Mouse (Mus musculus): ENCODE data around the gene Evl.

DNA sequence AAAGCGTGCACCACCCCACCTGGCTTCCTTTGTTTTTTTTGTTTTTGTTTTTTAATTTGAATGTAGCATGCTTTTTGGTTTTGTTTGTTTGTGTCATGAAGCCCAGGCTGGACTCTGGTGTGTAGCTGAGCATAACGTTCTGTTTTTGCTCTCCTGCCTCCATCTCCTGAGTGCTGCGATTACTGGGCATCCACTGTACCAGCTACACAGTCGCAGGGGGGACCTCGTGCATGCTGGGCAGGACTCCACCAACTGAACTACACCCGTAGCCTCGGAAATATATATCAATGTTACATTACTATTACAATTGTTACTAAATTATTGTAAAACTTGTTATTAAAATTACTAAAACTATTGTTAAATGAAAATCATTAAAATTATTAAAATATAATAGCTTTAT is 183.3 kb downstream of the Evl start:
- TF ChIP-seq HCFC1 (IDR thresholded peaks at IDR 0.05; ENCODE audit: borderline replicate concordance, insufficient read depth, low read length) = no peak
- no peak for TF ChIP-seq ZC3H11A (IDR thresholded peaks at IDR 0.05; ENCODE audit: borderline replicate concordance, low read depth, low read length)
- no peak for TF ChIP-seq ZNF384 (IDR thresholded peaks at IDR 0.05; ENCODE audit: low read depth, low read length)
